Mouse (Mus musculus): ENCODE measurements around the gene Cfap74. TPM values are rescaled to one million over a fixed set of nuclear protein-coding genes. Genes with fewer than 3 reads are reported as not detected.
"Not testable (repeated sequence)": the region's sequence is repeated elsewhere in the genome, so short reads cannot be mapped to it uniquely, and the experiment has no call there.

Gene Cfap74
- polyA plus RNA-seq, 1 experiment from 2014 or later = 5.1 TPM

- WGBS = 94% methylated on average over 3 of the region's 3 CpGs
- no peak for DNase-seq (ENCODE audit: low spot score)
These were observed 11.1 kb downstream of the Cfap74 start for GRCm38 (mm10) chr4:155420137-155420536.

GRCm38 (mm10) chr4:155421412-155422370, 12.7 kb downstream of the Cfap74 start:
- not testable (repeated sequence) for H3K27me3 ChIP-seq (ENCODE audit: control insufficient read depth, insufficient read depth, low read length); H3K36me3 ChIP-seq (ENCODE audit: control insufficient read depth, insufficient read depth, low read length); H3K4me2 ChIP-seq (ENCODE audit: low read depth, severe bottlenecking); H3K4me3 ChIP-seq (ENCODE audit: low read depth, low read length); ATAC-seq (ENCODE audit: insufficient number of reproducible peaks, low FRiP score, low TSS enrichment, low read depth); H3K27ac ChIP-seq (replicated peaks; ENCODE audit: low read depth, low read length); H3K9me3 ChIP-seq (ENCODE audit: control insufficient read depth, low read length); DNase-seq (ENCODE audit: low spot score); H3K4me1 ChIP-seq (ENCODE audit: control insufficient read depth, insufficient read depth, low read length); H3K9ac ChIP-seq (ENCODE audit: low read length)
- WGBS = 79% methylated on average over 20 of the region's 30 CpGs

More at GRCm38 (mm10) chr4:155420137-155420536, 11.1 kb downstream of the Cfap74 start:
- no peak for ATAC-seq (ENCODE audit: insufficient number of reproducible peaks, low FRiP score, low TSS enrichment, low read depth)
- no peak overlapping the region for H3K9ac ChIP-seq (ENCODE audit: low read length)
- no peaks in the 10 kb centered on the region for H3K27me3 ChIP-seq (ENCODE audit: control insufficient read depth, insufficient read depth, low read length)
- H3K27ac ChIP-seq (replicated peaks; ENCODE audit: low read depth, low read length) = no peak overlapping the region
- H3K4me2 ChIP-seq (ENCODE audit: low read depth, severe bottlenecking) = no peak overlapping the region
- H3K4me1 ChIP-seq (ENCODE audit: control insufficient read depth, insufficient read depth, low read length) = no peaks in the 10 kb centered on the region
- H3K4me3 ChIP-seq (ENCODE audit: low read depth, low read length) = no peak overlapping the region
- H3K9me3 ChIP-seq (ENCODE audit: control insufficient read depth, low read length) = no peaks in the 10 kb centered on the region
- no peaks in the 10 kb centered on the region for H3K36me3 ChIP-seq (ENCODE audit: control insufficient read depth, insufficient read depth, low read length)

GRCm38 (mm10) chr4:155423988-155424387, 15.0 kb downstream of the Cfap74 start:
- H3K9me3 ChIP-seq (ENCODE audit: control insufficient read depth, low read length) = no peaks in the 10 kb centered on the region
- no peak overlapping the region for H3K4me2 ChIP-seq (ENCODE audit: low read depth, severe bottlenecking)
- H3K9ac ChIP-seq (ENCODE audit: low read length) = no peak overlapping the region
- H3K4me1 ChIP-seq (ENCODE audit: control insufficient read depth, insufficient read depth, low read length) = no peaks in the 10 kb centered on the region
- H3K27ac ChIP-seq (replicated peaks; ENCODE audit: low read depth, low read length) = no peak overlapping the region
- H3K4me3 ChIP-seq (ENCODE audit: low read depth, low read length) = no peak overlapping the region
- no peaks in the 10 kb centered on the region for H3K27me3 ChIP-seq (ENCODE audit: control insufficient read depth, insufficient read depth, low read length)
- WGBS = 87% methylated on average over 5 of the region's 5 CpGs
- ATAC-seq (ENCODE audit: insufficient number of reproducible peaks, low FRiP score, low TSS enrichment, low read depth) = no peak
- no peak for DNase-seq (ENCODE audit: low spot score)
- no peaks in the 10 kb centered on the region for H3K36me3 ChIP-seq (ENCODE audit: control insufficient read depth, insufficient read depth, low read length)

- H3K4me2 ChIP-seq (ENCODE audit: low read depth, severe bottlenecking) = no peak overlapping the region
- no peaks in the 10 kb centered on the region for H3K27me3 ChIP-seq (ENCODE audit: control insufficient read depth, insufficient read depth, low read length)
- H3K4me3 ChIP-seq (ENCODE audit: low read depth, low read length) = no peak overlapping the region
- no peak for ATAC-seq (ENCODE audit: insufficient number of reproducible peaks, low FRiP score, low TSS enrichment, low read depth)
- no peaks in the 10 kb centered on the region for H3K4me1 ChIP-seq (ENCODE audit: control insufficient read depth, insufficient read depth, low read length)
- no peak overlapping the region for H3K9ac ChIP-seq (ENCODE audit: low read length)
- H3K36me3 ChIP-seq (ENCODE audit: control insufficient read depth, insufficient read depth, low read length) = no peaks in the 10 kb centered on the region
- WGBS = 82% methylated on average over 6 of the region's 6 CpGs
- no peak for DNase-seq (ENCODE audit: low spot score)
- no peaks in the 10 kb centered on the region for H3K9me3 ChIP-seq (ENCODE audit: control insufficient read depth, low read length)
- no peak overlapping the region for H3K27ac ChIP-seq (replicated peaks; ENCODE audit: low read depth, low read length)
These were observed 17.3 kb downstream of the Cfap74 start for GRCm38 (mm10) chr4:155426272-155426671.

GRCm38 (mm10) chr4:155428442-155428841, 19.5 kb downstream of the Cfap74 start:
- Histone ChIP-seq H3K27me3 (ENCODE audit: control insufficient read depth, insufficient read depth, low read length) (no peaks in the 10 kb centered on the region), H3K9me3 (ENCODE audit: control insufficient read depth, low read length) (no peaks in the 10 kb centered on the region), H3K4me1 (ENCODE audit: control insufficient read depth, insufficient read depth, low read length) (no peaks in the 10 kb centered on the region)

GRCm38 (mm10) chr4:155429202-155429601, 20.2 kb downstream of the Cfap74 start:
- no peaks in the 10 kb centered on the region for H3K27me3 ChIP-seq (ENCODE audit: control insufficient read depth, insufficient read depth, low read length)
- no peaks in the 10 kb centered on the region for H3K36me3 ChIP-seq (ENCODE audit: control insufficient read depth, insufficient read depth, low read length)
- H3K9me3 ChIP-seq (ENCODE audit: control insufficient read depth, low read length) = no peaks in the 10 kb centered on the region
- H3K4me2 ChIP-seq (ENCODE audit: low read depth, severe bottlenecking) = no peak overlapping the region
- no peak overlapping the region for H3K4me3 ChIP-seq (ENCODE audit: low read depth, low read length)
- no peaks in the 10 kb centered on the region for H3K4me1 ChIP-seq (ENCODE audit: control insufficient read depth, insufficient read depth, low read length)
- H3K9ac ChIP-seq (ENCODE audit: low read length) = no peak overlapping the region
- DNase-seq (ENCODE audit: low spot score) (no peak), ATAC-seq (ENCODE audit: insufficient number of reproducible peaks, low FRiP score, low TSS enrichment, low read depth) (no peak)
- 87% methylated on average over 3 of the region's 3 CpGs for WGBS
- H3K27ac ChIP-seq (replicated peaks; ENCODE audit: low read depth, low read length) = no peak overlapping the region

More at GRCm38 (mm10) chr4:155428442-155428841, 19.5 kb downstream of the Cfap74 start:
- no peak overlapping the region for H3K4me3 ChIP-seq (ENCODE audit: low read depth, low read length)
- H3K4me2 ChIP-seq (ENCODE audit: low read depth, severe bottlenecking) = no peak overlapping the region
- no peaks in the 10 kb centered on the region for H3K36me3 ChIP-seq (ENCODE audit: control insufficient read depth, insufficient read depth, low read length)
- H3K27ac ChIP-seq (replicated peaks; ENCODE audit: low read depth, low read length) = no peak overlapping the region
- ATAC-seq (ENCODE audit: insufficient number of reproducible peaks, low FRiP score, low TSS enrichment, low read depth) (no peak), DNase-seq (ENCODE audit: low spot score) (no peak)
- H3K9ac ChIP-seq (ENCODE audit: low read length) = no peak overlapping the region

- Histone ChIP-seq H3K4me3 (ENCODE audit: low read depth, low read length) (no peak overlapping the region), H3K27me3 (ENCODE audit: control insufficient read depth, insufficient read depth, low read length) (no peaks in the 10 kb centered on the region), H3K9ac (ENCODE audit: low read length) (no peak overlapping the region), H3K36me3 (ENCODE audit: control insufficient read depth, insufficient read depth, low read length) (no peaks in the 10 kb centered on the region), H3K4me1 (ENCODE audit: control insufficient read depth, insufficient read depth, low read length) (no peaks in the 10 kb centered on the region), H3K9me3 (ENCODE audit: control insufficient read depth, low read length) (no peaks in the 10 kb centered on the region), H3K27ac (replicated peaks; ENCODE audit: low read depth, low read length) (no peak overlapping the region), H3K4me2 (ENCODE audit: low read depth, severe bottlenecking) (no peak overlapping the region)
- ATAC-seq (ENCODE audit: insufficient number of reproducible peaks, low FRiP score, low TSS enrichment, low read depth) = no peak
- DNase-seq (ENCODE audit: low spot score) = no peak
- 91% methylated on average over 6 of the region's 6 CpGs for WGBS
These were observed 23.4 kb downstream of the Cfap74 start for GRCm38 (mm10) chr4:155432358-155432757.

GRCm38 (mm10) chr4:155433993-155434392, 25.0 kb downstream of the Cfap74 start:
- DNase-seq (ENCODE audit: low spot score) = no peak
- H3K27me3 ChIP-seq (ENCODE audit: control insufficient read depth, insufficient read depth, low read length) = no peaks in the 10 kb centered on the region
- WGBS = 80% methylated on average over 5 of the region's 5 CpGs
- no peaks in the 10 kb centered on the region for H3K9me3 ChIP-seq (ENCODE audit: control insufficient read depth, low read length)
- no peak overlapping the region for H3K9ac ChIP-seq (ENCODE audit: low read length)
- H3K4me3 ChIP-seq (ENCODE audit: low read depth, low read length) = no peak overlapping the region
- no peak for ATAC-seq (ENCODE audit: insufficient number of reproducible peaks, low FRiP score, low TSS enrichment, low read depth)
- no peaks in the 10 kb centered on the region for H3K4me1 ChIP-seq (ENCODE audit: control insufficient read depth, insufficient read depth, low read length)
- no peak overlapping the region for H3K27ac ChIP-seq (replicated peaks; ENCODE audit: low read depth, low read length)
- no peaks in the 10 kb centered on the region for H3K36me3 ChIP-seq (ENCODE audit: control insufficient read depth, insufficient read depth, low read length)
- no peak overlapping the region for H3K4me2 ChIP-seq (ENCODE audit: low read depth, severe bottlenecking)

All from limb, embryonic 11.5 days (tissue).